Mouse (Mus musculus) regulatory T cell (primary cell): Measurements from ENCODE around the gene Deaf1.

Source experiments
- in situ Hi-C: fragments of 300-600 bp; cut with MboI, MseI; formaldehyde crosslinking; loops from one replicate; pipeline ENCODE4 v1.15.1; 2025; ENCODE audit warnings: high pct_unique_total_duplicates

Deaf1 gene

GRCm38 (mm10) chr7:141297926-141298650 lies 29.4 kb downstream of the Deaf1 start:
- in situ Hi-C loops, result no loop called here

GRCm38 (mm10) chr7:141294479-141294878 lies 33.0 kb downstream of the Deaf1 start:
- in situ Hi-C loops, result no loop called here

GRCm38 (mm10) chr7:141293852-141294471 lies 33.5 kb downstream of the Deaf1 start:
- in situ Hi-C loops, result no loop called here

GRCm38 (mm10) chr7:141292583-141293388 lies 34.7 kb downstream of the Deaf1 start:
- in situ Hi-C loops, result no loop called here

- in situ Hi-C loops, result no loop called here
Measured at GRCm38 (mm10) chr7:141291921-141292582, 35.4 kb downstream of the Deaf1 start, which contains the start of gene Drd4. Gene Drd4 (plus strand): TSS chr7:141292006.

GRCm38 (mm10) chr7:141288042-141288441 lies 39.4 kb downstream of the Deaf1 start:
- in situ Hi-C loops, result no loop called here

GRCm38 (mm10) chr7:141282756-141283155 lies 44.7 kb downstream of the Deaf1 start:
- in situ Hi-C loops, result no loop called here

GRCm38 (mm10) chr7:141281442-141281841 lies 46.0 kb downstream of the Deaf1 start:
- in situ Hi-C loops, result no loop called here

GRCm38 (mm10) chr7:141278766-141279590 lies 48.5 kb downstream of the Deaf1 start, which contains the start of gene Sct:
Gene Sct (minus strand): TSS chr7:141279133.
- in situ Hi-C loops, result no loop called here

- in situ Hi-C loops, result no loop called here
Measured at GRCm38 (mm10) chr7:141277701-141278678, 49.5 kb downstream of the Deaf1 start.

GRCm38 (mm10) chr7:141276546-141276945 lies 50.9 kb downstream of the Deaf1 start, which contains the start of gene Cdhr5:
Gene Cdhr5 (minus strand): TSS chr7:141276786.
- in situ Hi-C loops, result no loop called here

- in situ Hi-C loops, result no loop called here
Measured at GRCm38 (mm10) chr7:141275356-141275755, 52.1 kb downstream of the Deaf1 start.

- in situ Hi-C loops, result no loop called here
Measured at GRCm38 (mm10) chr7:141270631-141271030, 56.9 kb downstream of the Deaf1 start.

GRCm38 (mm10) chr7:141269273-141269545 lies 58.3 kb downstream of the Deaf1 start:
- in situ Hi-C loops, result no loop called here

GRCm38 (mm10) chr7:141268466-141269272 lies 58.8 kb downstream of the Deaf1 start:
- in situ Hi-C loops, result no loop called here

GRCm38 (mm10) chr7:141265739-141266561 lies 61.5 kb downstream of the Deaf1 start, which contains the start of gene Irf7:
Gene Irf7 (minus strand): TSS chr7:141266481.
- in situ Hi-C loops, result no loop called here

- in situ Hi-C loops, result no loop called here
Measured at GRCm38 (mm10) chr7:141265411-141265738, 62.1 kb downstream of the Deaf1 start.

- in situ Hi-C loops, result no loop called here
Measured at GRCm38 (mm10) chr7:141264761-141265410, 62.6 kb downstream of the Deaf1 start.
